Mouse (Mus musculus): ENCODE measurements around the gene Ano10. TPM values are rescaled to one million over a fixed set of nuclear protein-coding genes. Genes with fewer than 3 reads are reported as not detected.

The Ano10 gene
- total RNA-seq, 2 experiments from 2014 or later = 12.9 to 19.4 TPM

- ATAC-seq (replicated peaks; ENCODE audit: poor library complexity, severe bottlenecking) = peak; percentile 45; the same call in 1 of the 2 replicates
These were observed 46.1 kb downstream of the Ano10 start for GRCm38 (mm10) chr9:122248168-122248567.

- ATAC-seq (replicated peaks; ENCODE audit: poor library complexity, severe bottlenecking) = peak; percentile 55; the same call in 1 of the 2 replicates
These were observed 46.7 kb downstream of the Ano10 start for GRCm38 (mm10) chr9:122247430-122248027.

GRCm38 (mm10) chr9:122245879-122246278 is 48.3 kb downstream of the Ano10 start:
- ATAC-seq (replicated peaks; ENCODE audit: poor library complexity, severe bottlenecking) = no peak

DNA sequence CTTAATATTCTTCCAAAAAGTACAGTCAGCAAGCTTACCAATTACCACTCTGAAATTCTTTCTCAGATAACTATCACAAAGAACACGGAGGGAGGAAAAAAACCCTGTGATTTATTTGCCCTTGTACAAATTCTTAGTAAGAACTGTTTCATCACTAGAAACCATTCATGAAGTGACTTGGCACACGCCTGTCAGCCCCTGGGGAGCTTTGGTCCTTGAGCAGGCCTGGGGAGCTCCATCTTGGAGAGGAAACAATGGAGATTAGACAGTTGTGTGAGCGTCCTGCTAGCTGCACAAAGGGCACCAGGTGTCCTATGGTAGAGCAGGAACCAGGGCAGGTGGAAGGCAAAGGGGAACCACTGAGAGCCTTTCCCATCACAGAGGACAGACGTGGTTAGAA is 48.8 kb downstream of the Ano10 start:
- no peak for ATAC-seq (replicated peaks; ENCODE audit: poor library complexity, severe bottlenecking)

DNA sequence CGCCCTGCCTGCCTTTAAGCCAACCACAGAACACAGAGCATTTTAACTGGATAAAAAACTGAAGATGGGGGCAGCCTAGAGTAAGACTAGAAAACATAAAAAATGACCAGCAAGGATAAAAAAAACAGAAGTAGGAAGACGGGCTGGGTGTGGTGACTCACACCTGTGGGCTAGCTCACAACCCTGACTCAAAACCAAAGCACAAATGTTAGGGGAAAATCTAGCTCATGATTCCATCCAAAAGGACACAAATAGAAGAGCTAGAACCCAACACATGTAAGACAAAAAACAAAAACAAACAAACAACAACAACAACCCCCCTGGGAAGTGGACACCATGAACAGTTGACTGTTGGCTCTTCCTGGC is 49.4 kb downstream of the Ano10 start:
- peak; percentile 22; the same call in 1 of the 2 replicates for ATAC-seq (replicated peaks; ENCODE audit: poor library complexity, severe bottlenecking)

DNA sequence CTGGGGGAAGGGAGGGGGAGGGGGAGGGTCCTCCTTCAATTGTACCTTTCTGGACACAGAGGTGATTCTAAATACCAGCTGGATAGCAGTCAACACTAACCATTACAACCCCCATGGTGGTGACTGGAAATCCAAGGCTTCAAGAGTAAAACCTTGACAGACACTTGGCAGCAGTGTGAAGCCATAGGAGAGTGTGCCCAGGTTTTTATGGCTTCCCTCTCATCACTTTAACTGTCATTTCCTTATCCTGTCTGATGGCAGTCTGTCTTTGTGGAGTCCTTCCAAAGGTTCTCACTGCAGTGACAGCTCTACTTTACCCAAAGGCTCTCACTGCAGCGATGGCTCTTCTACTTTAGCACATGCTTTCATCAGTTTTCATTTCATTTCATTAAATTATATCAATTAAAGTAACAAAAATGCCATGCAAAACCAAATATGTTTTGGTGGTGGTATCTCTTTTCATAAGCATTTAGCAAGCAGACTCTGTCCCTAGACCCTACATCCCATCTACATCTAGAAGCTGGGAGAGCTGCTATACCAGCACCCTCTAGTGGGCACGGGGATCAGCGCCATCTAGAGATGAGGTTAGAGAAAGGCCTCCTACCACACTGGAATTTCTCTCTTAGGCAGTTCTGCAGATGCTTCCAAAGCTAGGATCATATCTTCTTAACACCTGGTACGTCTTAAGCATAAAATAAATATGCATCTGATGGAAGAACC is 50.0 kb downstream of the Ano10 start:
- peak; percentile 59 for ATAC-seq (replicated peaks; ENCODE audit: poor library complexity, severe bottlenecking)

DNA sequence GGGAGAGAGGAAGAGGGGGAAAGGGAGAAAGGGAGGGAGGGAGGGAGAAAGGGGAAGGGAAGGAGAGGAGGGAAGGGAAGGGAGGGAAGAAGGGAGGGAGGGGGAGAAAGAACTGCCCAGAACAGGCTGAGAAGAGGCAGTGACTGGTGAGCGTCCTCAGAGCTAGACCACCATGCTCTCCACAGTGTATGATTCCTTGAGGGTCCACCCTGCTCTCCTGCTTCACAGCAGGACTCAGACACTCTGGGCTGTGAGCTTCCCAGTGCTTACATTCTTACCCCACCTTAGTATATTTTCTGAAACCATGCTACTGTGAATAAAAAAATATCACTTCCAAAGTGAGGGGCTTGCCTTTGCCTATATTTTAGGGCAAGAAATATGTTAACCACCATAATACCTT is 50.9 kb downstream of the Ano10 start:
- ATAC-seq (replicated peaks; ENCODE audit: poor library complexity, severe bottlenecking) = no peak

DNA sequence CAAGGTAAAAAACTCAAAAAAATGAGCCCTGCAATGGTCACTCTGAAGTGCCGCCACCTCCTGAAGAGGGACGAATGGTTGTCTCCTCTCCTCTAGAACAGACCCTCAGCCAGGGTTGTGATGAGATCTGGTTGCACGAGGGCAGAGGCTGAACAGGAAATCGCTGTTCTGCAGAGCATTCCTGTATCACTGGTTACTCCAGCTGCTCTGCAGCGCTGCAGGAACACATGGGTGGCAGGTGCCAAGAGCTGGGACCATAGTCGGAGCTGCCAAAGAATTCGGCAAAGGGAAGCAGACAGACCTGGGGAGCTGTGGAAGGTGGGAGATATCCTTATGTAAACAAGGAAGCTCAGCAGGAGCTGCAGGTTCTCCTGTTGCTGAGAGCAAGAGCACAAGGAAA is 51.4 kb downstream of the Ano10 start:
- no peak for ATAC-seq (replicated peaks; ENCODE audit: poor library complexity, severe bottlenecking)

- peak; percentile 68 for ATAC-seq (replicated peaks; ENCODE audit: poor library complexity, severe bottlenecking)
These were observed 52.3 kb downstream of the Ano10 start for GRCm38 (mm10) chr9:122241812-122242400.

GRCm38 (mm10) chr9:122240629-122241199 is 53.5 kb downstream of the Ano10 start:
- ATAC-seq (replicated peaks; ENCODE audit: poor library complexity, severe bottlenecking) = no peak

- ATAC-seq (replicated peaks; ENCODE audit: poor library complexity, severe bottlenecking) = no peak
These were observed 59.5 kb downstream of the Ano10 start for GRCm38 (mm10) chr9:122234741-122235140.

DNA sequence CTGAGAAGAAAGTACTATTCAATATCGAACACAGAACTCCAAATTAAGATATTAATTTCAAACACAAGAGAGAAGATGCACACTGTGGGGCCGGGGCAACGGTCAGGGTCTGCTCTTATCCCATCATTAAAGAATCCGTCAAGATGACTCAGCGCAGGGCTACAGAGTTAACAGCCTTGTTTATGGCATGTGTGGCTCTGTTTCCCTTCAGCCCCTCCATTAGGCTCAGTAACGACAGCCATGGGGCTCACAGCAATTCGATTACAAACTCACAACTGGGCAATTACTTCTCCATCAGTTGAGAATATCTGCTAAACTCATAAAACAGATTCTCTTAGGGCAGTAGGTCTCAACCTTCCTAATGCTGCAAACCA is 60.3 kb downstream of the Ano10 start:
- peak; percentile 54; the same call in 1 of the 2 replicates for ATAC-seq (replicated peaks; ENCODE audit: poor library complexity, severe bottlenecking)

GRCm38 (mm10) chr9:122233316-122233971 is 60.8 kb downstream of the Ano10 start:
- peak; percentile 37 for ATAC-seq (replicated peaks; ENCODE audit: poor library complexity, severe bottlenecking)

GRCm38 (mm10) chr9:122232912-122233311 is 61.3 kb downstream of the Ano10 start:
- peak; percentile 47 for ATAC-seq (replicated peaks; ENCODE audit: poor library complexity, severe bottlenecking)

DNA sequence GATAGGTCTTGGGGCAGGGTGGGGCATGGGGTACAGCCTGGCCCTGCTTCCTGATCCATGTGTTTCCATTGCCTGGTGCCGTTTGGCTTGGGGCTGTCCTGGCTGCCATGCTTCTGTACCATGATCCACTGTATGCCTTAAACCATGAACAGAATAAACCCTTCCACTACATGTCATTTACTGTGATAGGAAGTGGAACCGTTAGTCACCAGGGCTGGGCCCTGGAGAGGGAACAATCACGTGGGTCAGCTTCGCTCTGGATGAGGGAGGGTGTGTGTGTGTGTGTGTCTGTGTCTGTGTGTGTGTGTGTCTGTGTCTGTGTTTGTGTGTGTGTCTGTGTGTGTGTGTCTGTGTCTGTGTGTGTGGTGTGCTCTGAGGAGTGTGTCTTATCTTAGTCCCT is 63.5 kb downstream of the Ano10 start:
- peak; percentile 56 for ATAC-seq (replicated peaks; ENCODE audit: poor library complexity, severe bottlenecking)

DNA sequence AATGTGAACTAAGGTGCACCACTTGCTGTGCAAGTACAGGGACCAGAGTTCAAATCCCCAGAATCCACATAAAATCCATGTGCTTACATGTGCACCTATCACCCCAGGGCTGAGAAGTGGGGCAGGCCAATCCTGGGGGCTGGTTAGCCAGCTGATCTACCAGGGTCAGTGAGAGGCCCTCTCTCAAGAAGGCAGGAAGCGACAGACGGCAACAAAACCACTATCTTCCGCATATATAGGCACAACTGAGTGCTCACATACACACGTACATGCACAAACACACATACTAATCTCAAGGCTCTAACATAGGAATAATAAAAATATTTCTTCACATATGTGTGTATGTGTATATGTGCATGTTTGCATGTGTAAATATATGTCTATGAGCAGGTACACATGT is 67.8 kb downstream of the Ano10 start:
- no peak for ATAC-seq (replicated peaks; ENCODE audit: poor library complexity, severe bottlenecking)

GRCm38 (mm10) chr9:122225309-122225708 is 68.9 kb downstream of the Ano10 start:
- peak; percentile 70 for ATAC-seq (replicated peaks; ENCODE audit: poor library complexity, severe bottlenecking)

DNA sequence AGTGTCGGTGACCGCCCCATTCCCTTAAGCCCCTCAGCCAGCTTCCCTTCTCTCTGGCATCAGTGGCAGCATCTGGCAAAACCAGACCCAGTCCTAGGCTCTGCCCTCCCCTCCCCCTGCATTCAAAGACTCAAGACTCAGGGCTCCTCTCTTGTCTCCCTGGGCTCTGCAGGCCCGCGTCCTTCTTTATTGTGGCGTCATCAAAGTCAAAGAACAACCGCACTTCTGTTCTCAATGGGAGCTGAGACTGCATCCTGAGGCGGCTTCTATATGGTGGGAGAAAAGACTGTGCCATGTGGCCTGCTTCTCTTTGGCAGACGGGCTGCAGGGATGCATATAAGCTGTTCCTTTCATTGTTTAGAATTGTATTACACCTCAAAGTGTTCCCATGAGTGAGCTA is 71.2 kb downstream of the Ano10 start:
- ATAC-seq (replicated peaks; ENCODE audit: poor library complexity, severe bottlenecking) = no peak

GRCm38 (mm10) chr9:122219934-122220333 is 74.3 kb downstream of the Ano10 start:
- no peak for ATAC-seq (replicated peaks; ENCODE audit: poor library complexity, severe bottlenecking)

DNA sequence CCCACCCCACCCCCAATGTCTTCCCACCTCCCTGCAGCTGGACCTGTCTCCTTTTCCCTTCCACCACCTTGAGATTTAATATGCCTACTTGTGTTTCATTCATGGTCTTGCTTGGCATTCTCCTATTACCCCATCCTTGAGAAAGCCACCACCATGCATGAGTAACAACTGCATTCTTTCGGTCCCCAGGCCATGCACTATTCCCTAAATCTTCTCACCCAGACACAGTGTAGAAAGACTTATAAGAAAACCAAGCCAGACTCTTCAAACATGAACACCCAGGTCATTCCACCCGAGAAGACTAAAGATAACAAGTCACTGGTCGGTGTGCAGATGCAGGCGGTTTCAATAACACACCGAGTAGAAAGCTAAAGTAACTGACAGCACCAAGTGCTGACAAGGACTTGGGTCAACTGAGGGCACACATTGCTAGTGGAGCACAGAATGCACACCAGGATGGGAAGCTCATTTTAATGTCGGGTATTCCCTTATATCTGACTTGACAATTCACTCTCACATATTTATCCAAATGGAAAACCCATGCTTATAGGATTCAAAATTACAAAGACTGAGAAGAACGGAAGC is 77.2 kb downstream of the Ano10 start:
- no peak for ATAC-seq (replicated peaks; ENCODE audit: poor library complexity, severe bottlenecking)

Measured in granulocyte monocyte progenitor cell, adult 5-6 weeks (primary cell).